Mouse (Mus musculus): ENCODE results near the gene Hint1.

DNA sequence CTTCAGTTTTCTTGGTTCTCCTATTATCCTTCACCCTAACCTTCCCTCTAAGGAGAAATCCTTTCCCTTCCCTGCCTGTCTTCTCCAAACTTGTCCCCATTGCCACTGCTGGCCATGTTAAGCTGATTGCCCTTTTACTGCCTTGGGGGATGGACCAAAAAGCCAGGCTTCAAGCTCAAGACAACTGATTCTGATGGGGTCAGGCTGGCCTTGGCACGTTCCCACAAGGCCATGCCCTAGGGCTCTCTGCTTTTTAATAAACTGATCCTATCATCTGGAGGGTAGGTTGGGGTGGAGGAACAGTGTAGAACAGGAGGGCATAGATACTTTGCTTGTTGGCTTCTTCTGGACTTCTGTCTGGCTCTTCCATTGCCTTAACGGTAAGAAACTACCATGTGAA is 19.2 kb downstream of the Hint1 start:
- TF ChIP-seq POLR2A (IDR thresholded peaks at IDR 0.05; ENCODE audit: extremely low read depth, insufficient read depth, low read length) (no peak), CTCF (IDR thresholded peaks at IDR 0.05; ENCODE audit: extremely low read depth, insufficient read depth, low read length) (no peak)

Measured in cortical plate, adult 2 months (tissue).